Mouse (Mus musculus) megakaryocyte, embryonic 14.5 days (primary cell): ENCODE results near the gene Frem2.

Source experiments
- FLI1 ChIP-seq: IDR thresholded peaks from 2 replicates; pipeline ENCODE4 v1.6.1; 2012; ENCODE audit warnings: low read length, inconsistent platforms, mixed read lengths
- GATA1 ChIP-seq: IDR thresholded peaks from 3 replicates; pipeline ENCODE4 v1.6.1; 2012; ENCODE audit warnings: mixed read lengths, low read length, inconsistent platforms, borderline replicate concordance

DNA sequence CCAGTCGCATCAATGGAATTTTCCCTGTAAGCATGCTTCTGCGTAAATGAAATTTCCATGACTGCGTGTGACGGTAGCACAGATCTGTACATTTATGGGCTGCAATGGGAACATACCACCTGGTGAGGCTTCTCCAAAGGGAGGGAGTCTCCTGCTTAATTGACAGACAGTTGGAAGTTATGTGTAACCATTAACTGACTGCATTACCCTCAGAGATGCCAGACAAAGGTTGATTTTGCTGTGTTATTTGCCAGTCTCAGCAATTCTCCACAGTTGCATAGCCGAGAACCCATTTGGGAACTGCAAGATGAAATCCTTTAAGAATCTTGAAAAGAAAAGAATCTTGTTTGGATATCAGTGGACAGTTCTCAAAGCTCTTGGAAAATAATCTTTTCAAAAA lies 185.1 kb downstream of the Frem2 start:
- TF ChIP-seq GATA1, result no peak
- no peak for TF ChIP-seq FLI1
